Mouse (Mus musculus): ENCODE measurements around the gene Itgb7. TPM values are rescaled to one million over a fixed set of nuclear protein-coding genes. Genes with fewer than 3 reads are reported as not detected.

The Itgb7 gene
- total and polyA plus RNA-seq, 2 experiments from 2014 or later = 0.23 to 0.79 TPM

DNA sequence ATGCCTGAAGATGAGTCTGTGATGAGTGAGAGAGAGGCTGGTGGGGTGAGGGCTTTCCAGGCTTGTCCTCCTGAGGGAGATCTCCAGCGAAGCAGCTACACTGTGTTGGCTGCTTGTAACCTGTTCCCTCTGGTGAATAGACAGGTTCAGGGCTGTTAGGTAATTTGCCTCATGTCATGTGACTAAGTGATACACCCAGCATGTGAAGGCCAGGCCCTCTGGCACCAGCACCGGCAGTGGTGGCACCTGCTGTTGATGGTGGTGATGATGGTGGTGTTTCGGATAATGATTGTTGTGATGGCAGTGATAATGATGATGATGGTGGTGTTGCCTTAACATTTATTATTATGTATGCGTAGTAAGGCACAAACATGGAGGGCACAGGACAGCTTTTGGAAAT lies 20.9 kb downstream of the Itgb7 start:
- Histone ChIP-seq H3K4me1 (ENCODE audit: control insufficient read depth, insufficient read depth) (0 out of 2 replicates have a peak, but pooled peaks cover 3% of the 10 kb centered on the region), H3K4me3 (ENCODE audit: low read depth, low read length) (no peak overlapping the region), H3K36me3 (replicated peaks; ENCODE audit: control insufficient read depth, insufficient read depth, low read length) (peaks cover 82% of the 10 kb centered on the region), H3K9ac (replicated peaks; ENCODE audit: low read depth, low read length) (no peak overlapping the region), H3K27ac (ENCODE audit: low read depth) (no peak overlapping the region), H3K27me3 (ENCODE audit: control insufficient read depth, insufficient read depth, low read length) (no peaks in the 10 kb centered on the region), H3K4me2 (ENCODE audit: low read depth, low read length) (no peak overlapping the region), H3K9me3 (replicated peaks; ENCODE audit: control insufficient read depth, low read length) (no peaks in the 10 kb centered on the region)
- TF ChIP-seq EP300 (IDR thresholded peaks at IDR 0.05; ENCODE audit: low read depth) (no peak), CTCF (IDR thresholded peaks at IDR 0.05; ENCODE audit: low read depth) (no peak)
- ATAC-seq (ENCODE audit: insufficient read depth, low read depth) (no peak), DNase-seq (ENCODE audit: low spot score) (no peak)
- 95% methylated on average over 4 of the region's 4 CpGs for WGBS

GRCm38 (mm10) chr15:102209114-102209513 lies 22.6 kb downstream of the Itgb7 start:
- no peaks in the 10 kb centered on the region for H3K9me3 ChIP-seq (replicated peaks; ENCODE audit: control insufficient read depth, low read length)
- DNase-seq (ENCODE audit: low spot score) (no peak), ATAC-seq (ENCODE audit: insufficient read depth, low read depth) (no peak)
- WGBS = 91% methylated on average over 8 of the region's 8 CpGs
- H3K4me3 ChIP-seq (ENCODE audit: low read depth, low read length) = no peak overlapping the region
- H3K27me3 ChIP-seq (ENCODE audit: control insufficient read depth, insufficient read depth, low read length) = no peaks in the 10 kb centered on the region
- H3K4me2 ChIP-seq (ENCODE audit: low read depth, low read length) = no peak overlapping the region
- no peak overlapping the region for H3K27ac ChIP-seq (ENCODE audit: low read depth)
- peaks cover 17% of the 10 kb centered on the region for H3K4me1 ChIP-seq (ENCODE audit: control insufficient read depth, insufficient read depth)
- TF ChIP-seq CTCF (IDR thresholded peaks at IDR 0.05; ENCODE audit: low read depth) (no peak), EP300 (IDR thresholded peaks at IDR 0.05; ENCODE audit: low read depth) (no peak)
- no peak overlapping the region for H3K9ac ChIP-seq (replicated peaks; ENCODE audit: low read depth, low read length)
- peaks cover 73% of the 10 kb centered on the region for H3K36me3 ChIP-seq (replicated peaks; ENCODE audit: control insufficient read depth, insufficient read depth, low read length)

GRCm38 (mm10) chr15:102208092-102208561 lies 23.6 kb downstream of the Itgb7 start:
- ATAC-seq (ENCODE audit: insufficient read depth, low read depth) (no peak), DNase-seq (ENCODE audit: low spot score) (no peak)
- Histone ChIP-seq H3K27ac (ENCODE audit: low read depth) (no peak overlapping the region), H3K4me1 (ENCODE audit: control insufficient read depth, insufficient read depth) (peaks cover 17% of the 10 kb centered on the region), H3K4me3 (ENCODE audit: low read depth, low read length) (no peak overlapping the region), H3K27me3 (ENCODE audit: control insufficient read depth, insufficient read depth, low read length) (no peaks in the 10 kb centered on the region), H3K9me3 (replicated peaks; ENCODE audit: control insufficient read depth, low read length) (no peaks in the 10 kb centered on the region), H3K36me3 (replicated peaks; ENCODE audit: control insufficient read depth, insufficient read depth, low read length) (peaks cover 64% of the 10 kb centered on the region), H3K9ac (replicated peaks; ENCODE audit: low read depth, low read length) (no peak overlapping the region), H3K4me2 (ENCODE audit: low read depth, low read length) (no peak overlapping the region)
- WGBS = 82% methylated on average over 9 of the region's 9 CpGs
- no peak for TF ChIP-seq CTCF (IDR thresholded peaks at IDR 0.05; ENCODE audit: low read depth)
- no peak for TF ChIP-seq EP300 (IDR thresholded peaks at IDR 0.05; ENCODE audit: low read depth)

GRCm38 (mm10) chr15:102207351-102207750 lies 24.4 kb downstream of the Itgb7 start:
- DNase-seq (ENCODE audit: low spot score) (no peak), ATAC-seq (ENCODE audit: insufficient read depth, low read depth) (no peak)
- 82% methylated on average over 3 of the region's 3 CpGs for WGBS
- H3K4me3 ChIP-seq (ENCODE audit: low read depth, low read length) = no peak overlapping the region
- peaks cover 21% of the 10 kb centered on the region for H3K4me1 ChIP-seq (ENCODE audit: control insufficient read depth, insufficient read depth)
- no peak overlapping the region for H3K27ac ChIP-seq (ENCODE audit: low read depth)
- H3K9ac ChIP-seq (replicated peaks; ENCODE audit: low read depth, low read length) = no peak overlapping the region
- no peaks in the 10 kb centered on the region for H3K9me3 ChIP-seq (replicated peaks; ENCODE audit: control insufficient read depth, low read length)
- no peak for TF ChIP-seq EP300 (IDR thresholded peaks at IDR 0.05; ENCODE audit: low read depth)
- TF ChIP-seq CTCF (IDR thresholded peaks at IDR 0.05; ENCODE audit: low read depth) = no peak
- H3K36me3 ChIP-seq (replicated peaks; ENCODE audit: control insufficient read depth, insufficient read depth, low read length) = peaks cover 56% of the 10 kb centered on the region
- no peaks in the 10 kb centered on the region for H3K27me3 ChIP-seq (ENCODE audit: control insufficient read depth, insufficient read depth, low read length)
- no peak overlapping the region for H3K4me2 ChIP-seq (ENCODE audit: low read depth, low read length)

DNA sequence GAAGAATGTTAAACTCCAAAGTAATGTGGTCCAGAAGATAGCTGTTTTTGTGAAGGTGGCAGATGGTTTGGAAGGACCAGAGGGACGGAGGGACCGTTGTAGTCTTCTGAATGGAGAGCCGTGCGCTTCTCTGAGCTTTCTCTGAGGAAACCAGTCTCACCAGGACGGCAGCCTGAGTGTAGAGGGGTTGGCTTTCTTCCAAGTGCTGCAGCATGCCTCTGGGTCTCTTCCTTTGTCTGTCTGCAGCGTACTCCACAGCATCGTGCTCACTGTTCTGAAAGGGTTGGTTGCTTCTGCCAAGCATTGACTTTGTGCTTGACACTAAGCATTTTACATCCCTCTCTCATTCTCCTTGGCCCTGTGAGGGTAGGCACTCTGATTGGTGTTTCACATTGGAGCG lies 26.0 kb downstream of the Itgb7 start:
- Histone ChIP-seq H3K36me3 (replicated peaks; ENCODE audit: control insufficient read depth, insufficient read depth, low read length) (peaks cover 46% of the 10 kb centered on the region), H3K4me3 (ENCODE audit: low read depth, low read length) (no peak overlapping the region), H3K27ac (ENCODE audit: low read depth) (no peak overlapping the region), H3K9ac (replicated peaks; ENCODE audit: low read depth, low read length) (no peak overlapping the region), H3K4me1 (ENCODE audit: control insufficient read depth, insufficient read depth) (peaks cover 22% of the 10 kb centered on the region), H3K27me3 (ENCODE audit: control insufficient read depth, insufficient read depth, low read length) (no peaks in the 10 kb centered on the region), H3K9me3 (replicated peaks; ENCODE audit: control insufficient read depth, low read length) (no peaks in the 10 kb centered on the region), H3K4me2 (ENCODE audit: low read depth, low read length) (peak overlapping the region; percentile 89)
- WGBS = 26% methylated on average over 8 of the region's 8 CpGs
- TF ChIP-seq CTCF (IDR thresholded peaks at IDR 0.05; ENCODE audit: low read depth) (no peak), EP300 (IDR thresholded peaks at IDR 0.05; ENCODE audit: low read depth) (no peak)
- DNase-seq (ENCODE audit: low spot score) (no peak), ATAC-seq (ENCODE audit: insufficient read depth, low read depth) (no peak)
